Mouse (Mus musculus) forebrain, embryonic 13.5 days (tissue): Measurements from ENCODE around the gene Tyk2. TPM values are rescaled to one million over a fixed set of nuclear protein-coding genes. Genes with fewer than 3 reads are reported as not detected.

Experiments
- ATAC-seq: fragments of 200-750 bp; cut with Nextera tagmentation; 2 replicates; pipeline ENCODE4 v1.8.0; 2017
- H3K27ac ChIP-seq: fragments of 300-500 bp; sonication (generic); 2 replicates; pipeline ENCODE4 v1.5.1; 2015; ENCODE audit warnings: inconsistent platforms, mild to moderate bottlenecking, moderate library complexity
- H3K27me3 ChIP-seq: fragments of 300-500 bp; sonication (generic); 2 replicates; pipeline ENCODE4 v1.6.1; 2015; ENCODE audit warnings: mild to moderate bottlenecking, inconsistent platforms
- H3K36me3 ChIP-seq: fragments of 300-500 bp; sonication (generic); 2 replicates; pipeline ENCODE4 v1.6.1; 2015; ENCODE audit warnings: mild to moderate bottlenecking, inconsistent platforms; ENCODE audit not compliant: poor library complexity, severe bottlenecking
- H3K4me1 ChIP-seq: fragments of 300-500 bp; sonication (generic); 2 replicates; pipeline ENCODE4 v1.6.1; 2015; ENCODE audit warnings: inconsistent platforms
- H3K4me2 ChIP-seq: fragments of 300-500 bp; sonication (generic); 2 replicates; pipeline ENCODE4 v1.6.1; 2015; ENCODE audit warnings: inconsistent platforms, mild to moderate bottlenecking, moderate library complexity
- H3K4me3 ChIP-seq: fragments of 300-500 bp; sonication (generic); 2 replicates; pipeline ENCODE4 v1.5.1; 2015; ENCODE audit warnings: mild to moderate bottlenecking, inconsistent platforms
- H3K9ac ChIP-seq: fragments of 300-500 bp; sonication (generic); 2 replicates; pipeline ENCODE4 v1.6.1; 2015; ENCODE audit warnings: mild to moderate bottlenecking, inconsistent platforms
- H3K9me3 ChIP-seq: fragments of 300-500 bp; sonication (generic); replicated peaks from 2 replicates; pipeline ENCODE4 v1.6.1; 2016; ENCODE audit warnings: inconsistent platforms
- WGBS: fragments of 180-500 bp; shearing (Covaris S2); methylation state at CpG from one replicate; pipeline ENCODE4 v1.1.7; 2015; 5-methylcytosine and 5-hydroxymethylcytosine counted together
- polyA plus RNA-seq: library from polyadenylated mRNA; unstranded; fragments of >200 nt; fragmentation: Nextera tagmentation; extraction: Ambion mirVana; gene quantifications from 2 replicates; pipeline ENCODE4 v1.2.1, GENCODE M21; 2015

Gene Tyk2
- polyA plus RNA-seq, 1 experiment from 2014 or later, result 9.1 TPM

DNA sequence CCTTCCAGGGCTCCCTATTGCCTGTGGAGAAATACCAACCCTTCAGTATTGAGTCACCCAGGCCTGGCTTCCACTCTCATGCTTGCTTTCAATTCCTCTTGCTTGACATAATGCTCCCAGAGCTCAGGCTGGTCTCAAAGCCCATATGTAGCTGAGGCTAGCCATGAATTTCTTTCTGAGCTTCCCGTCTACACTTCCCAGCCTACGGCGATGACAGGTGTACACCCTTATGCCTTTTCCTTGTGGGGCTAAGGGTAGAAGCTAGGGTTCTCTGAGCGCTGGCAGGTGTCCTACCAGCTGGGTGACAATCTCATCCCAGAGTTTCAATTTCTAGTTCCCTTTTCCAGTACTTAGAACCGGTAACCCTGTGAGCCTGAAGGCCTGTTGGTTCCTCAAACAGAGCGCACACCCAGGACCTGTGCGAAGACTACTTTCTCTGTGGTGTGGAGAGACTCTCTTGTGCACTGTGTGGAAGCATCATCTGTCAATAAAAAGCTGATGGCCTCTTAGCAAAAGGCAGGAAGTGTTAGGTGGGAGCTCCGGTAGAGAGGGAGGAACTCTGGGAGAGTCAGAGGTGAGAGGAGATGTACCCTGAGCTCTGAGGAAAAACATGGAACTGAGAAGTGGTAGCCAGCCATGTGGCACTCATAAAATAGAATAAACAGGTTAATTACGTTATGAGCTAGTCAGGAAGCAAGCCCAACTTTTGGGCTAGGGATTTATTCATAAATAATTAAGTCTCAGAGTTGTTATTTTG is 5.4 kb downstream of the Tyk2 start:
- no peak overlapping the region for H3K27ac ChIP-seq
- no peak for ATAC-seq
- WGBS, result 95% methylated on average over 9 of the region's 9 CpGs
- H3K9ac ChIP-seq, result no peak overlapping the region
- H3K36me3 ChIP-seq, result peaks cover 56% of the 10 kb centered on the region
- peaks cover 6% of the 10 kb centered on the region for H3K4me1 ChIP-seq
- H3K27me3 ChIP-seq, result no peaks in the 10 kb centered on the region
- no peaks in the 10 kb centered on the region for H3K9me3 ChIP-seq
- no peak overlapping the region for H3K4me2 ChIP-seq
- H3K4me3 ChIP-seq, result no peak overlapping the region

DNA sequence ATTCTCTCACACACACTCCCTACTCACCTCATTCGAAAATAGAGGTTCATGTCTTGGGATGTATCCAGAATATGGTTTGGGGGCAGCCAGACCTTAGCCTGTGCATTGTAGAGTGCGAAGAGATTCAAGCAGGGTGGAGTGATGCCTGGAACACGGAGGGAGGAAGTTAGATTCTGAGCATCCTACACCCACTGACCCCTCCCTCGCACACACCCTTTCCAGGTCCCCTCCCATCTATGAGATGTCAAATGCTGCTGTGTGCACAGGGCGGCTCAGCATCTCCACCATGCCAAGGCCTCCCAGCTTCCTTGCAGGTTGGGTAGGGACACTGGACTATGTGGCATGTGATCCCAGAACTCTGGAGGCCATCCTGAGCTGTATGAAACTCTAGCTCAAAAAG is 6.2 kb downstream of the Tyk2 start:
- H3K27ac ChIP-seq, result no peak overlapping the region
- H3K4me3 ChIP-seq, result no peak overlapping the region
- ATAC-seq, result no peak
- no peak overlapping the region for H3K9ac ChIP-seq
- H3K36me3 ChIP-seq, result peaks cover 64% of the 10 kb centered on the region
- H3K9me3 ChIP-seq, result no peaks in the 10 kb centered on the region
- H3K27me3 ChIP-seq, result no peaks in the 10 kb centered on the region
- 80% methylated on average over 5 of the region's 5 CpGs for WGBS
- no peaks in the 10 kb centered on the region for H3K4me1 ChIP-seq
- no peak overlapping the region for H3K4me2 ChIP-seq

DNA sequence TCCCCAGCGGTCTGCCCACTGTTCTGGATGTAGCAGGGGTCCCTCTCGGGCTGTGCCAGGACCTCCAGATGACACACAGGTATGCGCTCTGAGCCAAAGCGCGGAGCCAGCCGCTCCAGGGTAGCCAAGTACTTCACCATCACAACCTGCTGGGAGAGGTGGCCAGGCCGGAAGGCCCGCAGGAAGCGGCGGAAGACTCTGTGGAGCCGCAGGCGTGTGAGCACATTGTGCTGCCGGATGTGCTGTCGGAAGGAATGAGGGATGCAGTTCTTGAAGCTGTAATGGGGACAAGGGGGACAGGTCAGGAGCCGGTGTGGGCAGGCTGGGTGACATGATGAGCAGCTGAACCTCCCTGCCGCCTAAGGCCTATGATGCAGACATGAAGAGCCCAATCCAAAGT is 9.6 kb downstream of the Tyk2 start:
- Histone ChIP-seq H3K9me3 (no peaks in the 10 kb centered on the region), H3K4me2 (no peak overlapping the region), H3K9ac (no peak overlapping the region), H3K27me3 (no peaks in the 10 kb centered on the region), H3K27ac (no peak overlapping the region), H3K4me1 (no peaks in the 10 kb centered on the region), H3K36me3 (peaks cover 61% of the 10 kb centered on the region), H3K4me3 (no peak overlapping the region)
- WGBS, result 93% methylated on average over 16 of the region's 16 CpGs
- no peak for ATAC-seq

DNA sequence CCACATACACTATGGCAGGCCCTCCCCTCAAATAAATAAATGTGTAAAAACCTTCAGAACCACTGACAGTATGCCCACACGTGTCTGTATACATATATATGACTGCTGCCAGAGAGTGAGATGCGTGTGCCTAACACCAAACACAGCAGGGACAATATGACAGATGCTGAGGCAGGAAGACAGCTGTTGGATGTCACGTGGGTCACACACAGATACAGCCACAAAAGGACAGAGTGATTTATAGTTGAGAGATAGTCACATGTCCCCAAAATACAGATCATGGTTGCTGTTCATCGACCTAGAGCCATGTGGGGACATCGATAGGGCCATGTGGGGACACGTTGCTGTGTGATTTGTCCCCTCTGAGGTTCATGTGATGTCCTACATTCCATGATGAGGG is 14.0 kb downstream of the Tyk2 start:
- Histone ChIP-seq H3K9ac (no peak overlapping the region), H3K9me3 (no peaks in the 10 kb centered on the region), H3K36me3 (peaks cover 25% of the 10 kb centered on the region), H3K27ac (no peak overlapping the region), H3K4me3 (no peak overlapping the region), H3K4me2 (no peak overlapping the region), H3K4me1 (no peaks in the 10 kb centered on the region), H3K27me3 (no peaks in the 10 kb centered on the region)
- no peak for ATAC-seq
- WGBS, result 79% methylated on average over 6 of the region's 6 CpGs

DNA sequence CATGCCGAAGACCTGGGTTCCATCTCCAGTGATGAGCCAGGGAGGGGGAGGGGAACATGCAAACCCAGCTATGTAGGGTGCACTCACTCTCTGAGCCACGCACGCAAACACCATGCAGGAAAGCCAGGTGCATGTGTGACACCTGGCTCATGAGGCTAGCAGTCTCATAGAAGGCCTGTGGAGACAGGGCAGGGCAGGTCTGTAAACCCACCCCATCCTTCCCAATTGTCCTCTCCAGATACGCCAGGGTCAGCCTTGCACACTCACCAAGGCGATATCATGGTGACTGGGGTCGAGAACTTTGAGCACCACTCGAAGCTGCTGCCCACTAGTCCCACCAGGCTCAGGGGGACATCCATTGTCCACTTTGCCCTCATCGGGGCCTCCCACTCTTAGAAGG is 15.9 kb downstream of the Tyk2 start:
- H3K27me3 ChIP-seq, result no peaks in the 10 kb centered on the region
- H3K36me3 ChIP-seq, result peaks cover 11% of the 10 kb centered on the region
- no peaks in the 10 kb centered on the region for H3K4me1 ChIP-seq
- no peak for ATAC-seq
- no peak overlapping the region for H3K27ac ChIP-seq
- H3K4me3 ChIP-seq, result no peak overlapping the region
- WGBS, result 90% methylated on average over 8 of the region's 8 CpGs
- H3K9me3 ChIP-seq, result no peaks in the 10 kb centered on the region
- no peak overlapping the region for H3K9ac ChIP-seq
- no peak overlapping the region for H3K4me2 ChIP-seq

DNA sequence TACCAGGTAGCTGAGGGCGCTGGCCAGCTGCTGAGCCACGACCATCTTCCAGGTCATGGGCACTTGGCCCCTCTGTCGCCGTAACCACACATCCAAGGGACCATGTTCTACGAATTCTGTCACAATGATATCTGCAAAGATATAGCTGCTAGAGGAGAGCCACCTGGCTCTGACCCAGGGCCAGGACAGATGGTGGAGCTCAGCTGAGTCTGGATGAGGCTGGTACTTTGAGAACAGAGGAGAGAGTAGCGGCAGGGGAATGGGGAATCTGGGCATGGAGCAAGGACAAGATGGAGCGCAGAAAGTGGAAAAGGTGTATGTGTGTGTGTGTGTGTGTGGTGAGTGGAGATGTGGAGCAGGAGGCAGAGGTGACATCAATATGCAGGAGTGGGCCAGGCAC is 16.9 kb downstream of the Tyk2 start:
- no peaks in the 10 kb centered on the region for H3K27me3 ChIP-seq
- H3K27ac ChIP-seq, result no peak overlapping the region
- H3K36me3 ChIP-seq, result peaks cover 10% of the 10 kb centered on the region; the same call in 1 of the 2 replicates
- H3K9ac ChIP-seq, result no peak overlapping the region
- no peak overlapping the region for H3K4me3 ChIP-seq
- H3K9me3 ChIP-seq, result no peaks in the 10 kb centered on the region
- ATAC-seq, result no peak
- WGBS, result 89% methylated on average over 7 of the region's 7 CpGs
- no peaks in the 10 kb centered on the region for H3K4me1 ChIP-seq
- H3K4me2 ChIP-seq, result no peak overlapping the region

DNA sequence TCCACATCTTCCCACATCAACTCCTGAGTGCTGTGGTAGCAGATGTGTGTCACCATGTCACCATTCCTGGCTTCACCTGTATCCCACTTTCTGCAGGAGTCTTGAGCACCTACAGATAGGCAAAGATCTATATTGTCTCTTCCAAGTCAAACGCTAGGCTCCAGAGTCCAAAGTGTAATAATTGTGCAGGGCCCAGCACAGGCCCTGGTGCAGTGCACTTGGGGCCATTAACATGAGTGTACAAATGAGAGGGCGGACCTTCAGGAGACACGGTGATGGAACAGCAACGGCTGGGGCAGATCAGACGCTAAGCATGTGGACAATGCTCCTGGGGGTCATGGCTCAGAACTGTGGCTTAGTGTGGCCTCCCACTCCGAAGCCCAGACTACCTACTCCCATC is 17.3 kb downstream of the Tyk2 start:
- Histone ChIP-seq H3K4me1 (no peaks in the 10 kb centered on the region), H3K9ac (no peak overlapping the region), H3K27me3 (no peaks in the 10 kb centered on the region), H3K27ac (no peak overlapping the region), H3K4me3 (no peak overlapping the region), H3K36me3 (peaks cover 14% of the 10 kb centered on the region; the same call in 1 of the 2 replicates), H3K9me3 (no peaks in the 10 kb centered on the region), H3K4me2 (no peak overlapping the region)
- WGBS, result 94% methylated on average over 6 of the region's 6 CpGs
- no peak for ATAC-seq

DNA sequence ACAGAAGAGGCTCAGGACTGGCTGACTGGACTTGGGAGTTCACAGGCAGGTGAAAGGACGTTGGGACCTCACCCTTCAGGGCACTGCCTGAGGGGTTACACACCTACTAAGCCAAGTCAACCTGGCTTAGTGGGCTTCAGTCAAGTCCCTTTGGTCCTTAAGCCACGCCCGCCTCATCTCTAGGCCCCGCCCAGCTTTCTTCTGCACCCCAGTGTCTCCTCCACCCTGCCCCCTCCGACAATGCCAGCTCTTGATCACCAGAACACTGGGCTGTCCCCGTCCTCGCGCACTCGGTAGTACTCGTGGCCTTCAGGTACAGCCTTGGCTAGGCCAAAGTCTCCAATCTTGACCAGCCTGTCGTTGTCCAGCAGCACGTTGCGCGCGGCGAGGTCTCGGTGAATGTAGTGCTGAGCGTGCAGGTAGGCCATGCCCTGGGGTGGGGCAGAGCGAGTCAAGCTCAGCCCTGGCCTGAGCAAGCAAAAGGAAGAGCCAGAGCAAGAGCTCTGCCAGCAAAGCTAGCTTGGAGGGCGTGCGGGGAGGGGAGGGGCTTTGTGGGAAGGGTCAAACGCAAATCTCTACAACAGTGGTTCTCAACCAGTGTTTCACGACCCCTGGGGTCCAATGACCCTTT is 23.3 kb downstream of the Tyk2 start:
- H3K4me1 ChIP-seq, result no peaks in the 10 kb centered on the region
- H3K27me3 ChIP-seq, result no peaks in the 10 kb centered on the region
- no peak overlapping the region for H3K4me2 ChIP-seq
- H3K9ac ChIP-seq, result no peak overlapping the region
- peaks cover 15% of the 10 kb centered on the region; the same call in 1 of the 2 replicates for H3K36me3 ChIP-seq
- WGBS, result 44% methylated on average over 23 of the region's 23 CpGs
- no peak overlapping the region for H3K27ac ChIP-seq
- ATAC-seq, result no peak
- H3K4me3 ChIP-seq, result no peak overlapping the region
- no peaks in the 10 kb centered on the region for H3K9me3 ChIP-seq

DNA sequence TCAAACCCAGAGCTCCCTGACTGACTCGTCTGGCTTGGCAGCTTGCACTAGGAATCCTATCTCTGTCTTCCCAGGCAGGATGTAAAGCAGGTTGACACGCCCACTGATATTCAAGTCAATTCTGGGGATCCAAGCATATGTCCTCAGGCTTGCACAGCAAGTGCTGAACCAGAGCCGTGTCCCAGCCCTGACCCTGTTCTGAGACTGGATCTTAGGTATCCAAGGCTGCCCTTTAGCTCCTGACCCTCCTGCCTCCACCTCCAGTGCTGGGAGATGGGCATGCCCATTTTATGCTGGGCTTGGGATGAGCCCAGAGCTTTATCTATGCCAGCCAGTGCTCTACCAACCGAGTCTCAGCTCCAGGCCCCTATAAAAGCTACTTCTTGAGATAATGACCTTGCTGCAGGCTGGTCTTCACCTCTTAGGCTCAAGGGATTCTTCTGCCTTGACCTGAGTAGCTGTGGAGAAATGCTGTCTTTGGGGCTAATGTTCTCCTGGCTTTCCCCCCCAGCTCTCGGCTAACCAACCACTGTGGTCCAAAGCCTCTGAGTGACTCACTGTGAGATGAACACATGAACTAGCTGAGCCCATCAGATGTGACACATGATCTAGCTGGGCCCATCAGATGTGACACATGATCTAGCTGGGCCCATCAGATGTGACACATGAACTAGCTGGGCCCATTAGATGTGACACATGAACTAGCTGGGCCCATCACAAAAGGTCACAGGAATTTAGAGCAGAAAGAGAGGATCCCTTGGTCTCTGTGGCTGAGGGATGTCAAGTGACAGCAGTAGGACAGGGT is 25.1 kb downstream of the Tyk2 start:
- no peak overlapping the region for H3K4me3 ChIP-seq
- peaks cover 18% of the 10 kb centered on the region; the same call in 1 of the 2 replicates for H3K36me3 ChIP-seq
- no peak overlapping the region for H3K4me2 ChIP-seq
- no peaks in the 10 kb centered on the region for H3K9me3 ChIP-seq
- 83% methylated on average over 5 of the region's 5 CpGs for WGBS
- no peaks in the 10 kb centered on the region for H3K4me1 ChIP-seq
- no peaks in the 10 kb centered on the region for H3K27me3 ChIP-seq
- no peak for ATAC-seq
- H3K9ac ChIP-seq, result no peak overlapping the region
- H3K27ac ChIP-seq, result no peak overlapping the region

DNA sequence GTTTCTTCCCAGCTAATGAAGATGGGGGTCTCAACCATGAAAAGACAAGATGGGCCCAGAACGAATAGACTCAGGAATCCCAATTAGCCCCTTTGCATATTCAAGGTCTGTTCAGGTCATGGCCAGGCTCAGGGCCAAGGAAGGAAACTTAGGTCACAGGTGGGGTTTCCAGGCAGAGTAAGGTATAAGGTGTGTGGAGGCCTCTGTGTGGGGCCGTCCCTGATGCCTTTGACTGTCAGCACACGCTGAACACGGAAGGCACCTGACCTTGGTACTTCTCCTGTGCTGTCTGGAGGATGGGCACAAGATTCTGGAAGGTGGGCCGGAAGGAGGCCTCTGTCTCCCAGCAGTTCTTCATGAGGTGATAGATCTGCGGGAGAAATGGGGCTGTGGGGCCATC is 26.2 kb downstream of the Tyk2 start:
- H3K4me2 ChIP-seq, result no peak overlapping the region
- H3K9ac ChIP-seq, result no peak overlapping the region
- ATAC-seq, result no peak
- 87% methylated on average over 6 of the region's 6 CpGs for WGBS
- no peaks in the 10 kb centered on the region for H3K27me3 ChIP-seq
- 0 out of 2 replicates have a peak, but pooled peaks cover 12% of the 10 kb centered on the region for H3K36me3 ChIP-seq
- H3K27ac ChIP-seq, result no peak overlapping the region
- no peaks in the 10 kb centered on the region for H3K9me3 ChIP-seq
- H3K4me1 ChIP-seq, result no peaks in the 10 kb centered on the region
- no peak overlapping the region for H3K4me3 ChIP-seq

DNA sequence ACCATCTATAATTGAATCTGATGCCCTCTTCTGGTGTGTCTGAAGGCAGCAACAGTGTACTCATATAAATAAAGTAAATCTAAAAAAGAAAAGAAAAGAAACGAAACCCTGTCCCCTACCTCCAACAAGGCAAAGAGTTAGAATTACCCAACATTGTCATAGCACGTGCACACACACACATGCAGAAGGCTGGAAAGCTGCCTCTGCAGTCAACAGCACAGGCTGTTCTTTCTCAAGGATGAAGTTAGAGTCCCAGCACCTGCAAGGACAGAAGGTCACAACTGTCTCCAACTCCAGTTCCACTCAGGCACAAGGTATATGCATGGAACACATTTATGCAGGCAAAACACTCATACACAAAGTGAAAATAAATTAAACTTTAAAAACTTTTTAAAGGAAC is 29.0 kb downstream of the Tyk2 start:
- WGBS, result 93% methylated on average over 2 of the region's 2 CpGs
- Histone ChIP-seq H3K4me2 (no peak overlapping the region), H3K4me1 (no peaks in the 10 kb centered on the region), H3K27me3 (no peaks in the 10 kb centered on the region), H3K4me3 (no peak overlapping the region), H3K36me3 (0 out of 2 replicates have a peak, but pooled peaks cover 5% of the 10 kb centered on the region), H3K27ac (no peak overlapping the region), H3K9me3 (no peaks in the 10 kb centered on the region), H3K9ac (no peak overlapping the region)
- no peak for ATAC-seq

DNA sequence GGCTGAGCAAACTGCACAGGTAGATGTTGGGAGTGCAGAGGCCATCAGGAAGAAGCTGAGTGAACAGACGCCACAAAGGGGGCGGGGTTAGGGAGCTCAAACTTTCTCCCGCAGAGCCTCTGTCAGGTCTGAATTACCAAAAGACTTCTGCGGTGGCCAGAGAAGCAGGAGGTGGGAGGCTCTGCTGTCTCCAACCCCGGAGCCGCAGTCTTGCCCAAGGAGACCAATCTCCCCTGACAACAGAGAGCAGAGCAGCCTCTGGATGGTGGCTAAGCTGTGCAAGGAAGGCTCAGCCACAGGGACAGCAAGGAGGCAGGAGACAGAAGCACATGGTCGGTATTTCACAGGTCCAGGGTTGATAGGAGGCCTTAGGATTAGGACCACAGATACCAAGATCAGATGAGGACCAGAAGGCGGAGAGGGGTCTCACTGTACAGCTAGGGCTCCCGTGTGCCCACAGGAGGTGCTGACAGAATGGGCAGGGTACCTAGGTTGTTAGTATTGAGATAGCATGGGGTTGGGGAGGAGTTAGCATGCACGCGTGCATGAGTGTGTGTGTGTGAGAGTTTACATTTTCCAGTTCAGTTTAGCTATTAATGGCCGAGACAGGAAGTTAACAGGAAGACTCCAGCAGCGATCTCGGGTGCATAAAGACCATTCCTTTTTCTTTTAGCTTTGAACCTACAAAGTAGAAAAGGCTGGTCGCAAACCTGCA is 30.4 kb downstream of the Tyk2 start:
- no peaks in the 10 kb centered on the region for H3K27me3 ChIP-seq
- no peak overlapping the region for H3K4me3 ChIP-seq
- H3K9ac ChIP-seq, result no peak overlapping the region
- no peaks in the 10 kb centered on the region for H3K9me3 ChIP-seq
- no peak for ATAC-seq
- H3K4me2 ChIP-seq, result no peak overlapping the region
- H3K4me1 ChIP-seq, result no peaks in the 10 kb centered on the region
- no peak overlapping the region for H3K27ac ChIP-seq
- H3K36me3 ChIP-seq, result 0 out of 2 replicates have a peak, but pooled peaks cover 5% of the 10 kb centered on the region
- WGBS, result 46% methylated on average over 15 of the region's 15 CpGs
